Mouse (Mus musculus) Patski (cell line): Measurements from ENCODE around the gene Palm. TPM values are rescaled to one million over a fixed set of nuclear protein-coding genes. Genes with fewer than 3 reads are reported as not detected.

ENCODE experiments used
- ATAC-seq: fragments of 100-300 bp; one replicate; pipeline ENCODE4 v1.8.0; 2021
- CTCF ChIA-PET: fragments of 350-600 bp; sonication (Branson Sonifier 250); formaldehyde crosslinking; loops from one replicate; lab custom pipeline; 2022; ENCODE audit warnings: inconsistent platforms; lab: Charles Lee
- POLR2A ChIA-PET: fragments of 350-600 bp; sonication (Branson Sonifier 250); formaldehyde crosslinking; loops from one replicate; lab custom pipeline; 2022; ENCODE audit warnings: antibody characterized with exemption, inconsistent platforms; lab: Charles Lee
- DNase-seq: peaks from one replicate; pipeline ENCODE4 v3.0.0-alpha.2; 2011; ENCODE audit warnings: low read depth, low spot score
- H3K27me3 ChIP-seq: fragments of 371-371 bp; one replicate; pipeline ENCODE4 v1.5.1; 2021
- CTCF ChIP-seq: fragments of 100-300 bp; IDR thresholded peaks from one replicate; pipeline ENCODE4 v1.5.1; 2021
- in situ Hi-C: fragments of 300-500 bp; cut with MboI; formaldehyde crosslinking; loops from 3 replicates; pipeline ENCODE4 v1.11.1; 2018; ENCODE audit warnings: low pct_unique_long_range_greater_than_20kb, mixed read lengths
- polyA plus RNA-seq: library from polyadenylated mRNA; unstranded; gene quantifications from one replicate; pipeline ENCODE4 v1.2.3, GENCODE M21; 2021

Palm gene
- polyA plus RNA-seq, 1 experiment from 2014 or later = 141 TPM

DNA sequence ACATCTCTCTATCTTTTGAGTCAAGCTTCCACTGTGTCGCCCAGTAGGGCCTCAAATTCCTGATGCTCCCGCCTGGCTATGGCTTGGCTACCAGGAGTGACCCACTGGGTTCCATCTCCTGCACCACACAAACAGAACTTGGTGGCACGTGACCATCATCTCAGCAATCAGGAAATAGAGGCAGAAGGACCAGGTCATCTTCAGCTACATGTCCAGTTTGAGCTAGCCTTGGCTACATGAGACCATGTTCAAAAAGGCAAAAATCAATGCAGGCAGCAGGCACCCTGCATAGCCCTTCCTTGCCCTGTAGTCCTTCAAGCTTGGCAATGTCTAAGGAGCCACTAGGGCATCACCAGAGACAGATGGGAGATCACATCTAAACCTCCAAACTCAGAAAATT, 46.7 kb downstream of the Palm start:
- H3K27me3 ChIP-seq = no peaks in the 10 kb centered on the region
- DNase-seq (no peak), ATAC-seq (no peak)
- ChIA-PET POLR2A (interaction anchor here (1.0 to 1.8 kb wide), 2 partner anchors 14 to 16 kb away, joined by 3 to 10 read pairs; partner anchors contain the start of gene Ptbp1), CTCF (interaction anchor here (1.0 to 2.3 kb wide), 4 partner anchors 14 to 86 kb away, joined by 3 to 6 read pairs (median 4); partner anchors contain the start of gene Ptbp1)
- in situ Hi-C loops = no loop called here
- no peak for TF ChIP-seq CTCF

DNA sequence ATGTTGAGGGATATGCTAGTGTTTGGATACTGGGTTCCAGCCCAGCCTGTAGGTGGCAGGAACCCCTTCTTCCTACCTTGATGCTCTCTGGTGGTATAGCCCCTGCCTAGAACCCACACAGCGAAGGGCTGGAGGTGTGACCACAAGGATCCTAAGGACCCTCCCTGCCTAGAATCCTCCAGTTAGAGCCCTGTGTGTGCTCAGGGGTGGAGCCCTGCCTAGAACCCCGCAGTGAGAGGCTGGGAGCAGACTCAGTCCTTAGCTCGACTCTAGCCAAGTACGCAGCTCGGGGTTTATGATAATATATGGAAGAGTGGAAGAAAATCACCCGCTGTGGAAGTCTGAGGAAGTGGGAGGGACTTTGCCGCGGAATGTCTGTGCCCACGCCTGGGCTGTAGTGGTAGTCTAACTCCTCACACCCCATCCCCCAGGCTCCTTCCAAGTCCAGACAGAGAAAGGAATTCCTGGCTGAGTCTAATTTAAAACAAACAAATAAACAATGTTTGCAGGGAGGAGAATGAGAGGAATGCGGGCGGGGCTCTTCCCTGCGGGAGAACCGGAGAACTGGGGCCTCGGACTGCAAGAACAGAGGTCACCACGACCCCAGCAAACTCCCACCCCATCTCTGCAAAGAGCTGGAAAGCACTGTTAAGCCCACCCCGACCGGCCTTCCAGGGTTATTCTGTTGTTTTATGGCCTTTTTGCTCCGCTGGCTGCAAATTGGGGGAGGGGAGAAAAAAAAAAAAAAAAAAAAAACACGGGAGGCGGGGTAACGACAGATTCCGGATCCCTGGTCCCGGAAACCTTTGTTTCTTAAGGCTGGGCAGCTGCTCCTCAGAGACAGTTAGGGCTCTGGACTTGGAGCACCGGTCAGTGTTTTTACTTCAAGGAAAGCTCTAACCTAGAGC, 47.5 kb downstream of the Palm start:
- no peak for TF ChIP-seq CTCF
- CTCF ChIA-PET = interaction anchor here (0.9 to 2.3 kb wide), 6 partner anchors 13 to 85 kb away, joined by 3 to 6 read pairs (median 4); partner anchors contain the start of gene Ptbp1

GRCm38 (mm10) chr10:79842322-79842721, 49.0 kb downstream of the Palm start:
- in situ Hi-C loops = no loop called here
- DNase-seq (no peak), ATAC-seq (no peak)
- no peak for TF ChIP-seq CTCF
- H3K27me3 ChIP-seq = no peaks in the 10 kb centered on the region
- ChIA-PET POLR2A (no interaction called here), CTCF (no interaction called here)

More for the DNA sequence above, 47.5 kb downstream of the Palm start:
- in situ Hi-C loops = no loop called here
- peak; percentile 70 for ATAC-seq
- POLR2A ChIA-PET = interaction anchor here (0.8 to 1.8 kb wide), 4 partner anchors 13 to 23 kb away, joined by 3 to 10 read pairs (median 4); partner anchors contain the start of gene Ptbp1
- DNase-seq = no peak
- H3K27me3 ChIP-seq = no peaks in the 10 kb centered on the region

DNA sequence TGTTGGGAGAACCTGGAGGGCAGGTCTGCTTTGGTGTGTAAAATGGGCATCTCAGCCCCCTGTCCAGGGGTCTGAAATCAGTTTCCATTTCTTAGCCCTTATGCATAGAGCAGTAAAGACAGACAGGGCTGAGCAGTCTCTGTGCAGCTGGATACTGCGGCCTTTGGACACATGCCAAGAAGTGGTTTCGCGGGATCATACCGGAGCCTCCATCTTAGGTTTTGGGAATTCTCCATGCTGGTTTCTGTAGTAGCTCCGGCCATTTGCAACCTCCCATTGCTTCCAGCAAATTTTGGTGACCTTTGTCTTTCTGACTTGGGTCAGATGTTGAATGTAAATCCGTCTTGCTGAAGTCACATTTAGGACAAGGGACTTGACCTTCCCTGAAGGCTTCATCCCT, 50.1 kb downstream of the Palm start:
- H3K27me3 ChIP-seq = no peaks in the 10 kb centered on the region
- CTCF ChIA-PET = no interaction called here
- no peak for TF ChIP-seq CTCF
- DNase-seq (no peak), ATAC-seq (no peak)
- POLR2A ChIA-PET = no interaction called here
- in situ Hi-C loops = no loop called here

DNA sequence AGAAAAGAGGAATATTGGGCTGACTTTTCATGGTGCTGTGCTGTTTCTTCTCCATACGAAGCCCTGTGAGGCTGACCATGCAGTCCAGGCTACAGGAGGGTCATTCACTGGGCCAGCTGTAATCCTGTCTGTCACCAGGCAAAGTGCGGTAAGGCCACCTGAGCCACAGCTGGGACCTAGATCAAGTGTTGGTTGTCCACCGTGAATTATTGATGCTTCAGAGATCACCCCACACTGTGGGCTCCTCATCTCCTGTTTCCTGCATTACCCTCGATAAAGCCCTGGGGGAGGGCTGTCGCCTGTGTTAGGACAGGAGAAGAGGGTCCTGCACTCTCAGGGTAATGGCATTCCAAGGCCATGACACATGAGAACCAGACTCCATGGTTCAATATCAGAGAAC, 53.2 kb downstream of the Palm start:
- DNase-seq = no peak
- ATAC-seq = no peak
- no peak for TF ChIP-seq CTCF
- in situ Hi-C loops = no loop called here
- POLR2A ChIA-PET = no interaction called here
- CTCF ChIA-PET = interaction anchor here (1.0 kb wide), 1 partner anchor 44 kb away, joined by 3 read pairs; no protein-coding TSS in a partner anchor
- H3K27me3 ChIP-seq = no peaks in the 10 kb centered on the region

DNA sequence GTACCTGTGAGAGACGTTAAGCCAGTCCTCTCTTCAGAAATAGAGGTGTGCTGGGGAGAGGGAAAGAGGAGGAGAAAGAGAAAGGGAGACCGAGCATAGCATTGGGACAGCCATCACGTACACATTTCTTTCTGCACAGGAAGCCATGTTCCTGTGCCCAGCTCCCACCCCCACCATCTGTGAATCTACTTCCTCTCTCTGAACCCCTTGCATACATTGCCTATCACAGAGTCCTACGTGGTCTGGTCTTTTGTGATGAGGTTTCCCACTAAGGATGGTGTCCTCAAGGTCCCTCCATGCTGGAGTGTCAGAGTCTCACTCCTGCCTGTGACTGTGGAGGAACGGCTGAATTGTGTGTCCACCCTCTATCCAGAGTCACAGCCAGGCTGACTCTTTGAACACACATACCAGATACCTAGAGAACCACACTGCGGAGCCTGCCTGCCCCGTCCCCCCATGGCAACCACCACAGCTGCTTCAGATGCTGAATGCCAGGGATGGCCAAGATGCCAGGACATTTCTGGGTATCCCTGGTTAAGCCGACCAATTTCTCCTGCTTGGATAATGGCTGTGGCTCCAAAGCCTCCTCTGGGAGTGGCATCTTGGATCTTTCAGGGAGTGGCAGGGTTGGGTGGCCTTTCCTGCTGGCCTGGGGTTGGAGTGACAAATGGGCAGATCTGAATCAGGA, 56.7 kb downstream of the Palm start:
- DNase-seq = no peak
- POLR2A ChIA-PET = no interaction called here
- CTCF ChIA-PET = interaction anchor here (1.0 kb wide), 1 partner anchor 15 kb away, joined by 3 read pairs; no protein-coding TSS in a partner anchor
- no peak for TF ChIP-seq CTCF
- no peaks in the 10 kb centered on the region for H3K27me3 ChIP-seq
- in situ Hi-C loops = no loop called here
- no peak for ATAC-seq

DNA sequence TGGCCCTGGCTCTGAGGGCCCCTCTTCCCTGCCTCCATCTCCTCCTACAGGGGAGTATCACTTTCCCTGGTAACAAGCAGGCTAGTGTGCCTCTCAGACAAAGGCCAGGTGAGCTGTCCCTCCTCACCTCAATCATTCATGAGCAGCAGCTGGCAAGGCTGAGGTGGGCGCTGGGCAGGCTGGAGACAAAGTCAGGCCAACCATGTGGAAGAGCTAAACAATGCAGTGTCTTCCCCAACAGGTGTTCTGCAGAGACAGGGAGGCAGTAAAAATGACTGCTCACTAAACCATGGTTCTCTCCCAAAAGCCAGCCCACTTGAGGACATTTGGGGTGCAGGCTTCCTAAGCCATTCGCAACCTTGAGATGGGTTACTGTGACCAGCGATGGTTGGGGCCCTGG, 58.3 kb downstream of the Palm start:
- no peak for DNase-seq
- ChIA-PET CTCF (interaction anchor here (0.8 kb wide), 1 partner anchor 17 kb away, joined by 3 read pairs; no protein-coding TSS in a partner anchor), POLR2A (no interaction called here)
- TF ChIP-seq CTCF = no peak
- no peaks in the 10 kb centered on the region for H3K27me3 ChIP-seq
- no peak for ATAC-seq
- in situ Hi-C loops = no loop called here

DNA sequence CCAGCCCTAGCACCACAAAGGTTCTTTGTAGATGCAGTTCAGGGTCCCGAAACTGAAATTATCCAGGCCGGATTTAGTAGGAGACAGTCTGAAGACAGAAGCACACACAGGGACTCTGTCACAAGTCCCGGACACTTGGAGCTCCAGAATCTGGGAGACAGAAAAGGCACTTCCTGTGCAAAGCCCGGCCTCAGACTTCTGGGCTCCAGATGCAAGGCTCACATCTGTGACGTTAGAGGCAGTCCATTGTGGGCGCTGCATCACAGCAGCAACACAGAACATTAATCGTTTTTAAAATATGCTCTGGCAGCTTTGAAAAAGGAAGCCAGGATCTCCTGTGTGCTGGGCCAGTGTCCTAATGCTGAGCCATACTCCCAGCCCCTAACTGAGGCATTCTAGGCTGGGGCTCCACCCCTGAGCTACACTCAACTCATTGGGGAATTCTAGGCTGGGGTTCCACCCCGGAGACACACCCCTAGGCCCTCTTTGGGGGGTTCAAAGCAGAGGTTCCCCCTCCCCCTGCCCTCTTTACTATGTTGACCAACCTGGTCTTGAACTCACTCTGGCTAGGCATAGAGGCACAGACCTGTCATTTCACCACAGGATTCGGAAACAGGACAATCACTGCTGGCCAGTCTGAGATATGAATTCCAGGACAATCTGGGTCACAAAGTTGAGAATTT, 58.9 kb downstream of the Palm start:
- in situ Hi-C loops = no loop called here
- POLR2A ChIA-PET = interaction anchor here (0.8 kb wide), 1 partner anchor 21 kb away, joined by 3 read pairs; no protein-coding TSS in a partner anchor
- no peaks in the 10 kb centered on the region for H3K27me3 ChIP-seq
- DNase-seq (no peak), ATAC-seq (no peak)
- CTCF ChIA-PET = interaction anchor here (0.8 kb wide), 1 partner anchor 17 kb away, joined by 3 read pairs; no protein-coding TSS in a partner anchor
- TF ChIP-seq CTCF = no peak

DNA sequence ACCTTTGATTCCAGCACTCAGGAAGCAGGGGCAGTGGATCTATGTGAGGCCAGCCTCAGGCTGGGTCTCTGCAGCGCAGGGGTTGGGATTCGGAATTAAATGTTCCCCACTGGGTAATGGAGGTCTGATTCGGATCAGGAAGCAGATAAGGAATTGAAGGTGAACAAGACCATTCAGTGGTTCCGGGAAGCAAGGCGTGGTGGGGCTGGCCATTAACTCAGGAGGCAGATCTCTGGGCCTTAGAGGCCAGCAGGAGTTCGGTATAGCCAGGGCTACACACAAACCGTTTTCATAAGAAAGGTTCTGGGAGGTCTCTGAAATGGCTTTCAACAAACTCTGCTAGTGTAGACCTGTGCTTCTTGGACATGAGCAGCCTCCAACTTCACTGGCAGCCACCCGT, 59.5 kb downstream of the Palm start:
- ChIA-PET CTCF (interaction anchor here (1.4 kb wide), 1 partner anchor 17 kb away, joined by 3 read pairs; no protein-coding TSS in a partner anchor), POLR2A (interaction anchor here (0.8 to 1.8 kb wide), 2 partner anchors 12 to 20 kb away, joined by 3 to 10 read pairs; no protein-coding TSS in a partner anchor)
- ATAC-seq = no peak
- TF ChIP-seq CTCF = no peak
- no peaks in the 10 kb centered on the region for H3K27me3 ChIP-seq
- in situ Hi-C loops = no loop called here
- no peak for DNase-seq

- ATAC-seq = peak; percentile 3
- TF ChIP-seq CTCF = no peak
- POLR2A ChIA-PET = interaction anchor here (0.8 to 1.8 kb wide), 3 partner anchors 12 to 61 kb away, joined by 3 to 10 read pairs (median 8); no protein-coding TSS in a partner anchor
- peak; percentile 64 for DNase-seq
- H3K27me3 ChIP-seq = no peaks in the 10 kb centered on the region
- CTCF ChIA-PET = interaction anchor here (0.9 to 1.4 kb wide), 3 partner anchors 12 to 18 kb away, joined by 3 to 4 read pairs (median 3); no protein-coding TSS in a partner anchor
- in situ Hi-C loops = no loop called here
Observed at GRCm38 (mm10) chr10:79853392-79853791, 60.0 kb downstream of the Palm start.
